Mouse (Mus musculus): Measurements from ENCODE around the gene Tcfl5.

DNA sequence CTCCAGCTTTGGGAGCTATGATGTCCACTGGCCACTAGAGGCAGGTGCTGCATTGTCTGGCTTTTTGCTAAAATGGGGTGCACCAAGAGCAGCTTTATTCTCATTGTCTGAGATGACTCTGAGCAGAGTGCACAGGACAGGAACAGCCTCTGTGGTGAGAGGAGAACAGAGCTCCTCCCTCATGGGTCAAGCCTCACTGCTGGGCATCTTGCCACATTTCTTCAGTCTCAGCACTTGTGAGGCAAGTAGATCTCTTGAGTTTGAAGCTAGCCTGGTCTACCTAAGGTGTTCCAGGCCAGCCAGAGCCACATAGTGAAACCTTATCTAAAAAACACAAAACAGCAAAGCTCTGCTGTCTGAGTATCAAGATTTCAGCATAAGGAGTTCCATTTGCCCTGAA is 4.3 kb upstream of the Tcfl5 start:
- TF ChIP-seq CTCF (IDR thresholded peaks at IDR 0.05; ENCODE audit: extremely low read depth, insufficient read depth, low read length) (no peak), POLR2A (IDR thresholded peaks at IDR 0.05; ENCODE audit: extremely low read depth, insufficient read depth, low read length) (no peak)
